Mouse (Mus musculus): Measurements from ENCODE around the gene Ebf3.

Gene Ebf3

DNA sequence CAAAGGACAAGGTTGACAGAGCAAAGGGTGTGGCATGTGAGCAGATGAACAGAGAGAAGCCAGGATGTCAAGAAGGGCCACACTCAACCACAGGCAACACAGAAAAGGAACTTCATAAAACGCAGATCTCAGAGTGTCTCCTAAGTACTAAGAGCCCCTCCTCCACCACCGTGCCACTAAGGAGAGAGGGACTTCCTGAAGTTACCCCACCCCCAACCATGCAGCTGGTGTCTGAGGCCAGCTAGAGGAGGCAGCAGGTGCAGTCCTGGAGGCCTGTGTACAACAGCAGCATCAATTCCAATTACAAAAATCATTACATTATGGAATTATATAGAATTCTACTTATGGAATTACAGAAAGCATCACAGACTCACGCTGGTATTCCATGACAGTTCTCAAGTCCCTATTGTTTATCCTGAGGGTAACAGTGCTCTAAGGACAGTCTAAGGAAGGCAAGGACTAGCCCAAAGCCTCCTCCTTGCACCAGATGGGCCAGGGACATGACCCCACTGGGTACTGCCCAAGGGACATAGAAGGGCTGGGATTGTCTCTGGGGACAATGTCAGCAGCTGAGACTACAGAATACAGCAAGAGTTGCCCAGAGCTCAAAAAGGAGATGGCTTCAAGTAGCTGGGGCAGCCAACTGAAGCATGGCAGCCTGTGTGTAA lies 24.8 kb downstream of the Ebf3 start:
- no peak for DNase-seq (ENCODE audit: extremely low spot score, low read depth, low spot score)

DNA sequence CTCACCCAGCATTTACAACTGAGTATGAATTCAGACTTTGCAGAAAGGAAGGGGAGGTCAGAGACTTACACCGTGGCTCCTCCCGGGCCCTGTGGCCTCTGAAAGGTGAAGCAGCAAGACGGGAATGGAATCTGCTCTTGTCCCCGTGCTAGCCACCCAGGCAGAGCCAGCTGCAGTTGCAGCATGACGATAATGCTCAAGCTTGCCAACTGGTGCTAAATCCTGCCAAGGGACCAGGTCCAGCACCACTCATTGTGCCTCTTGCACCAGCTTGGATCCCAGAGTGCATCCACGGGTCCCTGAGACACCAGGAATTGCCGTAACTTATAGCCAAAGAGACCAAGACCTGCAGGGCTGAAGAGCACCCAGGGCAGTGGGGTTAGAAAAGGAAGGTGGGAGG lies 36.1 kb downstream of the Ebf3 start:
- no peak for DNase-seq (ENCODE audit: extremely low spot score, low read depth, low spot score)

DNA sequence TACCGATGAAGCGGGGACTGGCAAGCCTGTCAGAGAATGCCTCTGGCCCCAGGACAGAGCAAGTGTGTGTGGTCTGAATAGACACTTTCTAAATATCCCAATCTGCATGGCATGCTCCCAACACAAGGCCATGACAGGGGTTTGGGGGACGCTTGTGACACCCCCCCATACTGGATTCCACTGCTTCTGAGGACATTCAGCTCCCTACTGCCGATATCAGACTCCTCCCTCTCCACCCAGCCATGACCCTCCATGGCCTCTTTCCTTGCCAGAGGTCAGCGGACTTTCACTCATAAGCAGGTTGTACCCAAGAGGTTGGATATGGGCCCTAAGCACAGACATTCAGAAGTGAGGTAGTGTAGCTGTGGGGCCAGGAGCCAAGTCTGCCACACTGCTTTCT lies 36.5 kb downstream of the Ebf3 start:
- no peak for DNase-seq (ENCODE audit: extremely low spot score, low read depth, low spot score)

DNA sequence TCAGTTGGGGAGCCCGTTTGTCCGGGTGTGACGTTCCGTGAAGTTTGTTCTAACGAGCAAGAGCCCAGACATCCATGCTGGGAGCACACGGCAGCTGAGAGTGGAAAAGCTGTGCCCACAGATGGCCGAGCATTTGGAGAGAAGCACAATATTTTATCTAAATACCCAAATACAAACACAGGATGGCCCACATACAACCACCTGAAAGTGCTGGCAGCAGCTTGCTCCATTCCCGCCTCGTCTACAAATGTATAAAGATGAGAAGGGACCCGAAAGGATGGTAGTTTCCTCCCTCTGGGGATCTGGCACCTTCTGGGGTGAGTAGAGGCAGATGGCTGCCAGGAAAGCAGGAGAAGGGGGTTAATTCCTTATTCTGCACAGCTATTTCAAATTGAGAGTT lies 42.0 kb downstream of the Ebf3 start:
- DNase-seq (ENCODE audit: extremely low spot score, low read depth, low spot score): no peak

DNA sequence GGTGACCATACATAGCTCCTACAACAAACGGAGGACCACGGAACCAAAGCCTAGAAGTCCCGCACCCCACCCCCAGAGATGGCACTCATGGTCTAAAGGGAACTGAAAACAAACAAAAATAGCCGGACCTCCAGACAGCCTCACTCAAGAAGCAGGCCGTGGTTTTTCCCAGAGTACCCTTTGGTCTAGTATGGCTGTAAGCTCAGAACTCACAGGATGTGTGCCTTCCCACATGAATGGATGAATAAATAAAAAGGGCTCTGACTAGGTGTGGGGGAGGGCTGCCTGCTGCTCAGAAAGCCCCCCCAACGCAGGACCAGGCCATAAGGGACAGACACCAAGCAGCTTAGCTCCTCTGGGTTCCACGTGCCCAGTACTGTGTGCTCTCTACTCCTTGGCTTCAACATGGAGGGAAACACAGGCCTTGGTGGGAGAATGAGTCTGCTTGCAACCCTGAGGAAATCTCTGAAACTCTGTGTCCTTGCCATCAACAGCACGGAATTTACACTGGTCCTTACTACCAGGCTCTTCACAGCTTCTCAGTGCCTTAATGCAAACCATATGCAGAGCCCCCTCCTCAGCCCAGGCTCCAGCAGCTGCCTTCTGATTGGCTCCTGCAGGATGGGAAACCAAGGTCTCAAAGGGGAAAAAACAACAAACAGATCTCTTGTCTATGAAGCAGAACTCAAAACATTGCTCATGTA lies 45.6 kb downstream of the Ebf3 start:
- DNase-seq (ENCODE audit: extremely low spot score, low read depth, low spot score): peak; percentile 67

DNA sequence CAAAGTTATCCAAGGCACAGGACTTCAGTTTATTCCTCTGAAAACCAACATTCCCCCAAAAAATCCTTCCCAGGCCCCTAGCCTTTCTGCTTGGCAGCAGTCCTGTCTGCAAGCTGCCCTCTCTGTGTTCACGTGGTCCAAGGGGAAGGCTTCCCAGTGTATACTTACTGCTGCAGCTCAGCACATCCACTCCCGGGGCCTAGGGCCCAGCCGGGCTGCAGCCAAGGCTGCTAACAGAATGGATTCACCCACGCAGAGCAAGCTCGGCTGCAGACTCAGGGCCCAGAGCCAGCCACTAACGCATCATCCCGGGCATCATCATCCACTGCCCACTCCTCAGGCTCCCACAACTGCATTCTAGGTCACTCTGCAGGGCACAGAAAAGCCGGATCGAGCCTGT lies 46.8 kb downstream of the Ebf3 start:
- DNase-seq (ENCODE audit: extremely low spot score, low read depth, low spot score): no peak

DNA sequence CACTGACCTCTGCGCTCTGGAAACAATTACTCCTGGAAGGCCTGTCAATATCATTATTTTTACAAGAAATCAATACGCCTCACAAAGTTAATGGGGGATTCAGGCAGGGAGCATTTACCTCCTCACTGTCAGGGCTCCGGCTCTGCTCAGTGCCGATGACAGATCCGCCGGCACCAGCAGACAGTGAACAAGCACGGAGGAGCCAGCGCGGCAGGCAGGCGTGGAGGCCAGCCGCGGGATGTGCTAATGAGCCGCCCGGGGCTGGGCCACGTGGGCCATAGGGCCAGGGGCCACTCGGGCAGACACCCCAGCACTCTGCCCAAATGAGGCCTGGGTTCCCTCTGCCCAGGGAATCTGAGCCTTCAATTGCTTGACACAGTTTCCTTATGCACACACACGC lies 47.7 kb downstream of the Ebf3 start:
- DNase-seq (ENCODE audit: extremely low spot score, low read depth, low spot score): no peak

DNA sequence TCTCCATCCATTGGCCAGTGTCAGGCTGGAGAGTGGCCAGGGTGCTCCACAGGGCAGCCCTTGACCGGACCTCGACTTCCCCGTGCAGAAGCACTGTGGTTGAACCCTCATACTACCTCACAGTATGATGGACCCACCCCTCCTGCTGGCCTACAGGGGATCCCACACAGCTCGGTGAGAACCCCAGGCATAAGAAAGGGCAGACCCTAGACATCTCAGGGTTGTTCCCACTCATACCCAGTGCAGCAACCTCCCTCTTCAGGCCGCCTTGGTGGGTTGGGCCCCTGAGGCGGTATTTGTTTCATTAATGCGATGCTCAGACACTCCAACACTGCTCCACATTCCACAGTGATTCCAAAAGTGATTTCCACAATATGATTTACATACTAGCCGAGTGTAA lies 51.9 kb downstream of the Ebf3 start:
- DNase-seq (ENCODE audit: extremely low spot score, low read depth, low spot score): no peak

DNA sequence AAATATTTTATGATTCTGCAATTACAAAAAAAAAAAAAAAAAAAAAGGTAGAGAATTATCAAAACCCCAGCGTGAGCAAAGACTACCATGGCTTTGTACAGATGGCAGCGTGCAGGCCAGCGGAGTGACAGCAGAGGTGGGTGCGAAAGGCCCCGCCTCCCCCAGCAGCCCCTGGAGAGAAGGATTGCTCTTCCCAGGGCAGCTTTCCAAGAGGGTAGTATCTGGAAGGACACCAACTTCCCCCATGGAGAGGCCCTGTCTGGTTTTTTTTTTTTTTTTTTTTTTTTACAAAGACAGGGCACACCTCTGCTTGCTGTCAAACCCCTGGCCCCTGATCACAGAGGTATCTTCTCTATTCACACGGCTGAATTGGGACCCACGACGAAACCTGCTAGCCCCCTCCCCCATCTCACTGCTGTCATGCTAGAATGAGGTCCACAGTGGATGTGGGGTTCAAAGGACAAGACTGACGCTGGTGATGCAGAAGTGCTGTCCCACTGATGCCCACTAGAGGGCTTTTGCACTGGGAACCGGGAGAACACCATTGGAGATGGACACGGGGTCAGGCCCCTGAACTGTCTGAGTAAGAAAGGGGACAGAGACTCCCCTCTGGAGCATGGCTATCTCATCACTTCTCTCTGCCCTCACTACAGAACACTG lies 67.9 kb downstream of the Ebf3 start:
- no peak for DNase-seq (ENCODE audit: extremely low spot score, low read depth, low spot score)

DNA sequence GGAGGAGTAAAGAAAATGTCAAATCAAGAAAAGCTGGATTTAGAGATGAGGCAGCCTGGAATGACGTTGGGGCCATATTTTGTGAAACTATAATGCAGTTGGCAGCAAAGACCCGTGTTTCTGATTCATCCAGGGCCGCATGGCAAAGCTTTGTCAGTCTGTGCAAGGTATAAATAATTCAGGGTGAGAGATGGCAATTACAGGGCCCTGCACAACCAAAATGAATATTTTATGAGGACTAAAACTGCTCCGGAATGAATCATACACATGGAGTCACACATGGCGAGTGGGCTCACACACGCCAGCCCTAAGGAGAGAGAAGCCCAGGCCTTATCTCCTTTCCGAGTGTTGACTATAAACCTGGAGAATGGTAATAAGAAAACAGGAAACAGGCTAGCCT lies 69.4 kb downstream of the Ebf3 start:
- DNase-seq (ENCODE audit: extremely low spot score, low read depth, low spot score): no peak

DNA sequence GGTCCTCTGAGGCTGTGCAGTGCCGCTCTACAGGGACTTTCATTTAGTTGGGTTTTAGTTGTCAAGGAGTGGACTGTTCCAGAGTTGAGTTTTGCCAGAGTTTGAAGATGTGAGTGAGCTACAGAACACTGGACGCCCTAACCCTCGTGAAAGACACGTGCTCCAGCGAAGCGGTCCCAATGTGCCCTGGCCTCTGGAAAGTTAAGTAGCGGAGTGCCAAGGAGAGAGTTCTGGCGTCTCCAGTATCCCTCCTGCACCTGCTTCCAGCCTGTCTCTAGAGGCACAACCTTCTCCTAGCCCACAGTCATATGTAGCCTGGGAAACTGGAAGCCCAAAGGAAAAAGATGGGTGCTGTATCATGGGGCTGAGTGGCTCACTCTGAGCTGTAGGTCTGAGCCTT lies 73.8 kb downstream of the Ebf3 start:
- DNase-seq (ENCODE audit: extremely low spot score, low read depth, low spot score): no peak

DNA sequence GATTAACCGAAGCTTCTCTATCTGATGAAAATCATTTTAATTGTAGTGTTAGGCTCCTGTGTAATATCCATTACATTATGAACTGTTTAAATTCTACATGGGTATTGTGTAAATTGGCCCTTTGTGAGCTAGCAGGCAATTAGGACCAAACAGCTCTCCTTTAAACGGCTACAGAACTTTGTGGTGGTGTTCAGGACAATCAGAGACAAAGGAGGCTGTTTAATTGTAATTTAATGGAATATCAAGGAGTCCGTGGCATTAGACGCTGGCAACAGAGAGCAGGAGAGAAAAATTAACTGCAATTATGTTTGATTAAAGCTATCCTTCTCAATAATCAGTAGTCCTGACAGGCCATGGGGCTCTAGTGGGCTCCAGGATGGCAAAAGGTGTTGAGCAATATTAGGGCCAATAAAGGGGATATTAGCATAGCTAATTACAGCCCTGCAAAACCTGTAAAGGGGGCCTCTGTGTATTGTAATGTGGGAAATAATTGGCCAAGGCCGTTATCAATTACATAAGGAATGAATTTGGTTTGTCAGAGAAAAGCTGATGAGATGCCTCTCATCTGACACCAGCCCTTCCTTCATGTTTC lies 74.6 kb downstream of the Ebf3 start:
- no peak for DNase-seq (ENCODE audit: extremely low spot score, low read depth, low spot score)

DNA sequence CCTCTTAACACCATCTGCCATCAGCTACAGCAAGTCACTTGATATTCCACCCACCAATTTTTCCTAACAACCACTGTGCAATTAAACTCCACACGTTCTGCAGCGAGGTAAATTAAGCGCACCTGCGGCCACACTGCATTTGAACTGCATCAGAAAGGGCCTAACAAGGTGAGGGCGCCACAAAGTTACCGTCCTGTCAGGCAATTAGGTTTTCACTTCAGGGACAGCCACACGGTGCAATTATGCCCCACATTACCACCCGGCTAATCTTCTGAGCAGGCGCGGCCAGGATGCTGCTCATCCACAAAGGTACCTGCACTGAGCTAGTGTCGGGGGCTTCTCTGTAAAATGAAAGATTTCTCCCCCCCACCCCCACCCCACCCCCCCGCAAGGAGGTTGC lies 76.8 kb downstream of the Ebf3 start:
- no peak for DNase-seq (ENCODE audit: extremely low spot score, low read depth, low spot score)

DNA sequence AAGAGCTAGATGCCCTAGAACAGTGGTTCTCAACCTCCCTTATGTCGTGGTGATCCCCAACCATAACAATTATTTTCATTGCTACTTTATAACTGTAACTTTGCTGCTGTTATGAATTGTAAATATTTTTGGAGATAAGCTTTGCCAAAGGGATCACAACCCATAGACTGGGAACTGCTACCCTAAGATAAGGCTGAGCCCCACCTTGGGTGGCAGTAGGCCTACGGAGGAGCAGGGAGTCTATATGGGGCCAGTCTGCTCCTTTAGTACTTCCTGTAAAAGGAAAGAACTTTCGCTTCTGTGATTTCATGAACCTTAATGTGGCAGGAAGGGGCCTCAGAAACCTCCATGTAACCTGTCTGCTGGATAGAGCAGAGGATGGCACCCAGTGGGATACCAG lies 90.4 kb downstream of the Ebf3 start:
- no peak for DNase-seq (ENCODE audit: extremely low spot score, low read depth, low spot score)

DNA sequence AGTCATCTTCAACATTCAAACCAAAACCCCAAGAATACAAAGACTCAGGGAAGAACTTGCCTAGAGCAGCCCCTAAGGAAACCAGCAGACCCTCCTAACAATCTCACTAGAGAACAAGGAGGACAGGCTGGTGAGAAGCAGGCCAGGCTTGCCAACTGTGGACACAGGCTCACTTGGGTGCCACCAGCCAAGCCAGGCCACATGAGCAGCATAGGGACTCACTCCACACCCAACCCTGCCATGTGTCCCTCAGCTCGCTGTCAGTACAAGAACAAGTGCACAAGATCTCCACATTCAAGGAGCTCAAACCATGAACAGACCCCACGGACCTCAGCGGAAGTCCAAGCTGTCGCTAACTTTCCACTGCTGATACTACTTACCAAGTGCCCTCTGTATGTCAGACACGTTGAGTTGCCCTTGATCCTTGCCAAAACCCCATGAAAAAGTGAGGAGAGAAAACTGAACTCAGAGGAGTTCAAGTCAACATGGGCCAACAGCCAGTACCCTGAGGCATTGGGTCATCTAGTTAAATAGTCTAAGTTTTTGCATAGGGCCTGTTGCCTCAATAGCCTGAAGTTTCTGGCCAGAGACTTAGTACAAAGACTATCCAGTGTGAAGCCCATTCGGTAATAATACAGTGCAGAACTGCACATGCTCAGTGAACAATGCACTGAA lies 91.3 kb downstream of the Ebf3 start:
- no peak for DNase-seq (ENCODE audit: extremely low spot score, low read depth, low spot score)

DNA sequence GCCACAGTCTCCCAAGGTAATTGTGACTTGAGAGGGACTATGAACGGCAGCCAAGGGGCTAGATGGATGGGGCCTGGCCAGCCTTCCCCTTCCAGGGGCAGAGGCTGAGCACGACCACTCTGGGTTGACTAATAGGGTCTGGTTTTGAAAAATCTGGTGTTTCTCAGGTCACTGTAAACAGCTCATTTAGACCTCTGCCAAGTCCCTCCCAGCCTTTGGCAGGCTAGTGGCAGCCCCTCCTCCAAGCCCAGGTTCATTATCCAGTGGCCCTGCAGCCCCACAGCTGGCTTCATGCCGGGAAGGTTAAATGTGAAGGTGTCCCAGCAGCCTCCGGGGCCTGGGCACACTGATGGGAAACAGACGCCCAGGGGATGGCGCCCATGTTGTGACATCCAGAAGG lies 92.6 kb downstream of the Ebf3 start:
- DNase-seq (ENCODE audit: extremely low spot score, low read depth, low spot score): peak; percentile 66

DNA sequence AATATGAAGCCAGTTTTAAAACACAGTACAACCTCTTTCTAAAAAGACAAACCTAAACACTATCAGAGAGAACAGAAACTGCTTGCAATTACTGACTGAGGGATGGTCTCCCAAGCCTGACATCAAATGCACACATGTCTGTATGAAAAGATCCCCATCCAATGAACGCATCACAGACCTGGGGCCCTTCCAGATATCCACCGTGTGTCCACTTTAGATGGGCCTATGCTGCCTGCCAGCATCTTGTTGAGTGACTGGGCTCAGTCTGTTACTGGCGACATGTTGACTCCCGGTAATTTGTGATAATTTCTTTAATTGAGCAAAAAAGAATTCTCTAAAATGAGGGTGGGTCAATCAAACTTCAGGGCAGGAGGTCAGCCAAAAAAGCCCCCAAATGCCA lies 93.8 kb downstream of the Ebf3 start:
- no peak for DNase-seq (ENCODE audit: extremely low spot score, low read depth, low spot score)

DNA sequence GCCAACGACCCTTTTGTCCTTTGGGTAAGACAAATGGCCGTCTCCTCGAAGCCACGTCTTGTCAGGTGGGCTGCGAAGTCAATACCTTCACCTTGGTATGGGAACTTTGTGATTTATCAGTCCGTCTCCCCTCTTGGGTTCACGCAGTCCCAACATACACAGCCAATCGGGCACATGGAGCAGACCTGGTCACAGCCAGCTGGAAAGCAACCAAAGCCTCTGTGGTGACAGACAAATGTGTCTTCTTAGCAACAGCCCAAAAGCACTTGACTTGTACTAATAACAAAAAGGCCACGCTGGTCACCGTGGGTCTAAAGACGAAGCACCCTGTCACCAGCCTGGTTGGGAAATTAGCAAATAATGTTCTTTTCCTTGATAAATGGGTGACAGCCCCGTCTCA lies 95.5 kb downstream of the Ebf3 start:
- no peak for DNase-seq (ENCODE audit: extremely low spot score, low read depth, low spot score)

DNA sequence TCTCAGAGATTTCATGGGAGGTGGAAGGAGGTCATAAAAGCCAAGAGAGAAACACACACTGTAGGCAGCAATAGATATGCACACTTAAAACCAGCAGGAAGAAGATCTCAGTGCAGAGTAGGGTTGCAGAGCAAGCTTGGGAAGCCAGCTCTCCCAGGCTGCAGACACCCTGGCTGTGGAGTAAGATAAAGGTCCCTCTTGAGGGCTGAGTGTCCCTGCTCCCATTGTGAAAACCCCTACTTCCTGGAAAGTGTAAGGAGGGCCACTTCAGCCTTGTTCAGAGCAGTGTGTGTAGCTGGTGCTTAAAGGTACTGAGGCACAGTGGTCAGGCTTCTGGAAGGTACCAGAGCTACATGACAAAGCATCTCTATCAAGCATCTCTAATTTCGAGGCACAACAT lies 100.8 kb downstream of the Ebf3 start:
- DNase-seq (ENCODE audit: extremely low spot score, low read depth, low spot score): no peak

DNA sequence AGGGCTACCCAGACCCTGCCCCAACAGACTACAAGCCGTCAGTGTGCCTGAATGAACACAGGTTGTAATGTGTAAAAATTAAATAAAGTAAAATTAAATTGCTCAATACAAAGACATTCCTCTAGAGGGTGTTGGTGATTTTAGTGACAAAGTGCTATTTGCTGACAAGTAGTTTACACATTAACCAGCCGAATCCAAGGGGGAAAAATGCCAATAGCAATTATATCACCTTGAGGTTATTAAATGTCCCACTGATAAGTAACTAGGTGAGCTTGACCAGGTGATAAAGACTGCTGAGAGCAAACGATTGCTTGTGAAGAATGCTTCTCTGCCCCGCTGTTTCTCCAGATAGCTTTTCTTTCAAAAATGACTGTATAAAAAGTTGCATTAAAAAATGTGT lies 102.9 kb downstream of the Ebf3 start:
- DNase-seq (ENCODE audit: extremely low spot score, low read depth, low spot score): no peak

DNA sequence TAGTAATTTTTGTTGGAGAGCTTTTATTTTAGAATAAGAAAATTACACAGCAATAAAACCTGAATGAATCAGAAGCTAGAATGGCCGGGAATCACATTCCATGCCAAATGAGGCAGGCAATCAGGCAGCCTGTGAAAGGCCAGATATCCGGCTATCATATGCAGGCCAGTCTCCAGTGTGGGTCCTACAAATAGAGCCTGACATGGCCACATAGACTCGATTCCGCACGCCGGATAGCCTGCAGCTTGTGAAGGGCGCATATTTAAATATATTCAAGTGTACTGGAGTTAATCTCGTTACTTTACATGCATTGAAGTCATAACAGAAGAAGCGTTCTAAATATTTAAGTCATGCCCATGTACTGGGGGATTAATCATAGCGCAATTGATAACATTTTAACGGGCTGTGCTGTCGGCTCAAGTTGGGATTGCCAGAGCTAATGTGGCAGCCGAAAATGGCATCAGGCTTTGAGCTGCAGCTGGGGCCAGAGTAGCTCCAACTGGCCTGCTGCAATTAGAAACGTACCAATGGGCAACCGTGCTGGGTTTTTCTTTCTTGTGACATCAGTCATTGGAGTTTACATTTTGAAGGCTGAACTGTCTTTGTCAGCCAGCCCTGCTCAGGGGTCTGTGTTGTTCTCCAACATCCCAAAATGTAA lies 104.4 kb downstream of the Ebf3 start:
- no peak for DNase-seq (ENCODE audit: extremely low spot score, low read depth, low spot score)
